8 mouse cellular contexts compared by ENCODE assay signal in genomic region chr1:195092220-195092720, GRCm38 (mm10). TPM values are rescaled to one million over a fixed set of nuclear protein-coding genes. Genes with fewer than 3 reads are reported as not detected.
DNase-seq lines count a peak whose midpoint lies in the region; ATAC-seq and TF ChIP-seq lines count a peak whose summit lies in the region.

Gene Cd46 (minus strand): TSS chr1:195092249.

- intact Hi-C loops in heart, postnatal 36 days (cut with DNase I): no loop called here

- no peak for TF ChIP-seq CTCF in layer of hippocampus, adult 2 months (conservative IDR thresholded peaks at IDR 0.05)

- H3K4me1 ChIP-seq in brown adipose tissue, adult 24 weeks (ENCODE audit: control insufficient read depth, insufficient read depth, insufficient read length, low read length): no peaks in the 10 kb centered on the region; the same call in 1 of the 2 replicates
- no peaks in the 10 kb centered on the region; the same call in 1 of the 2 replicates for H3K4me1 ChIP-seq in forebrain, embryonic 11.5 days (replicated peaks; ENCODE audit: control insufficient read depth, insufficient read depth, low read length)

- WGBS in forebrain, embryonic 11.5 days: 4% methylated on average over 14 of the region's 14 CpGs

- no peaks in the 10 kb centered on the region for H3K9me3 ChIP-seq in forebrain, embryonic 11.5 days (ENCODE audit: control insufficient read depth, low read length)

- ATAC-seq in forebrain, embryonic 11.5 days (replicated peaks; ENCODE audit: low FRiP score): peak; percentile 98

- peak; percentile 23 for DNase-seq in MN1 (ENCODE audit: low spot score)
- DNase-seq in forebrain, embryonic 11.5 days (ENCODE audit: low spot score): peak; percentile 87
- DNase-seq in heart, postnatal 36 days: peak; percentile 63 to 66
- DNase-seq in layer of hippocampus, adult 2 months (ENCODE audit: low spot score in 2 of 2): no peak
- peak; percentile 76 to 86 for DNase-seq in lung, postnatal 4 days
- DNase-seq in retina, postnatal 7 days (ENCODE audit: low read depth, low spot score): peak; percentile 11
- peak; percentile 51 to 60 for DNase-seq in urinary bladder, postnatal 4 days (ENCODE audit: low spot score in 2 of 2)

- H3K36me3 ChIP-seq in forebrain, embryonic 11.5 days (ENCODE audit: control insufficient read depth, insufficient read depth, low read length): no peaks in the 10 kb centered on the region

- H3K4me2 ChIP-seq in forebrain, embryonic 11.5 days (ENCODE audit: low read depth, low read length, severe bottlenecking): peak within 1 kb of the TSS; percentile 62

- peak within 1 kb of the TSS; percentile 51 for H3K27ac ChIP-seq in brown adipose tissue, adult 24 weeks (replicated peaks; ENCODE audit: low read depth, low read length)
- H3K27ac ChIP-seq in forebrain, embryonic 11.5 days (ENCODE audit: low read depth, low read length): no peak within 1 kb of the TSS
- no peak within 1 kb of the TSS; the same call in 1 of the 2 replicates for H3K27ac ChIP-seq in layer of hippocampus, adult 2 months

- H3K4me3 ChIP-seq in brown adipose tissue, adult 24 weeks (ENCODE audit: insufficient read depth, low read depth, low read length): peak within 1 kb of the TSS; percentile 56
- H3K4me3 ChIP-seq in forebrain, embryonic 11.5 days (ENCODE audit: low read depth, low read length): peak within 1 kb of the TSS; percentile 31
- peak within 1 kb of the TSS; percentile 46 for H3K4me3 ChIP-seq in layer of hippocampus, adult 2 months

- H3K27me3 ChIP-seq in forebrain, embryonic 11.5 days (ENCODE audit: control insufficient read depth, insufficient read depth, low read length): no peaks in the 10 kb centered on the region

- H3K9ac ChIP-seq in forebrain, embryonic 11.5 days (ENCODE audit: low read length): peak within 1 kb of the TSS; percentile 51

RNA-seq across cellular contexts. Expression of gene Cd46, which starts in this region (rescaled TPM):
- polyA plus RNA-seq in brown adipose tissue, adult 24 weeks (2012; ENCODE audit: insufficient read depth, insufficient read length, missing spikeins): 0.67 and 1.1 TPM in 2 replicates
- polyA plus RNA-seq in forebrain, embryonic 11.5 days (2014; fragmentation: Nextera tagmentation; extraction: Ambion mirVana): 0.64 and 1.5 TPM in 2 replicates
- 1 to 10 TPM in 1 of 2 experiments, under 1 TPM in 1; 0.80 to 1.2 TPM for total RNA-seq in heart, postnatal 36 days (2021)
- total RNA-seq in layer of hippocampus, adult 2 months (2021): 1 to 10 TPM; 4.4 to 5.1 TPM

Comparison
In these comparisons a context has a peak if more than half of its experiments do, and no peak if none do; other contexts are left out.
1. DNase-seq: peak in MN1 (single experiment), forebrain, embryonic 11.5 days (single experiment), heart, postnatal 36 days (2 of 2), lung, postnatal 4 days (2 of 2), retina, postnatal 7 days (single experiment) and urinary bladder, postnatal 4 days (2 of 2); none in layer of hippocampus, adult 2 months (0 of 2).
2. Peak in every context shown above with its lines, with median percentiles within 50 percentile points of each other: H3K4me3 ChIP-seq.